Mouse (Mus musculus): ENCODE measurements at regions not wholly inside any gene's neighbourhood (a gene's known extent, or its start where the extent isn't known, plus 50 kb on each side); places are given as distances from the start of the nearest gene placed in this dataset.

GRCm38 (mm10) chr1:73634871-73635270 is 489.4 kb downstream of the Tns1 start:
- Histone ChIP-seq H3K4me1 (ENCODE audit: control insufficient read depth in 1 of 2, insufficient read depth in 2 of 2, low read length in 2 of 2) (no peaks in the 10 kb centered on the region), H3K9me3 (replicated peaks; ENCODE audit: insufficient read depth, low read length) (no peaks in the 10 kb centered on the region), H3K36me3 (ENCODE audit: control insufficient read depth in 1 of 2, insufficient read depth in 2 of 2, low read length in 2 of 2) (no peaks in the 10 kb centered on the region), H3K27ac (ENCODE audit: control insufficient read depth, low read depth, low read length) (no peak overlapping the region), H3K27me3 (ENCODE audit: control insufficient read depth in 1 of 2, insufficient read depth in 2 of 2, low read length in 2 of 2) (no peaks in the 10 kb centered on the region), H3K79me2 (ENCODE audit: control insufficient read depth, insufficient read depth, low read length, poor library complexity) (no peaks in the 10 kb centered on the region), H3K4me3 (ENCODE audit: control insufficient read depth in 1 of 2, insufficient read depth in 1 of 2, low read depth in 2 of 2, low read length in 2 of 2) (no peak overlapping the region), H3K9ac (ENCODE audit: control insufficient read depth, low read depth, low read length, poor library complexity, severe bottlenecking) (no peak overlapping the region)
- DNase-seq (ENCODE audit: low read depth, low spot score), result no peak
- TF ChIP-seq ELF1 (IDR thresholded peaks at IDR 0.05; ENCODE audit: low read depth, low read length), result no peak

- no peak for DNase-seq (ENCODE audit: low read depth, low spot score)
- TF ChIP-seq MAX (IDR thresholded peaks at IDR 0.05; ENCODE audit: low read length) (no peak), MYB (IDR thresholded peaks at IDR 0.05; ENCODE audit: low read depth, low read length) (no peak), RCOR1 (IDR thresholded peaks at IDR 0.05; ENCODE audit: low read depth, low read length) (no peak), CHD2 (IDR thresholded peaks at IDR 0.05; ENCODE audit: low read length) (no peak), ETS1 (IDR thresholded peaks at IDR 0.05; ENCODE audit: low read depth, low read length) (no peak), UBTF (IDR thresholded peaks at IDR 0.05; ENCODE audit: borderline replicate concordance, insufficient read depth, low read depth, low read length) (no peak), JUND (IDR thresholded peaks at IDR 0.05; ENCODE audit: low read depth, low read length) (no peak), SIN3A (IDR thresholded peaks at IDR 0.05; ENCODE audit: low read length) (no peak), GATA1 (IDR thresholded peaks at IDR 0.05; ENCODE audit: low read depth, low read length) (no peak), POLR2AphosphoS5 (IDR thresholded peaks at IDR 0.05; ENCODE audit: borderline replicate concordance, low read depth, low read length) (no peak)
- Histone ChIP-seq H3K4me3 (ENCODE audit: control insufficient read depth in 1 of 2, insufficient read depth in 1 of 2, low read depth in 2 of 2, low read length in 2 of 2) (no peak overlapping the region), H3K79me2 (ENCODE audit: control insufficient read depth, insufficient read depth, low read length, poor library complexity) (no peaks in the 10 kb centered on the region), H3K9me3 (replicated peaks; ENCODE audit: insufficient read depth, low read length) (no peaks in the 10 kb centered on the region), H3K27me3 (ENCODE audit: control insufficient read depth in 1 of 2, insufficient read depth in 2 of 2, low read length in 2 of 2) (no peaks in the 10 kb centered on the region), H3K4me1 (ENCODE audit: control insufficient read depth in 1 of 2, insufficient read depth in 2 of 2, low read length in 2 of 2) (no peaks in the 10 kb centered on the region), H3K27ac (ENCODE audit: control insufficient read depth, low read depth, low read length) (no peak overlapping the region), H3K36me3 (ENCODE audit: control insufficient read depth in 1 of 2, insufficient read depth in 2 of 2, low read length in 2 of 2) (no peaks in the 10 kb centered on the region), H3K9ac (ENCODE audit: control insufficient read depth, low read depth, low read length, poor library complexity, severe bottlenecking) (no peak overlapping the region)
Observed at GRCm38 (mm10) chr1:73633071-73633470, 491.2 kb downstream of the Tns1 start.

GRCm38 (mm10) chr1:73630363-73630762 is 493.9 kb downstream of the Tns1 start:
- Histone ChIP-seq H3K9me3 (replicated peaks; ENCODE audit: insufficient read depth, low read length) (no peaks in the 10 kb centered on the region), H3K4me3 (ENCODE audit: control insufficient read depth in 1 of 2, insufficient read depth in 1 of 2, low read depth in 2 of 2, low read length in 2 of 2) (no peak overlapping the region), H3K4me1 (ENCODE audit: control insufficient read depth in 1 of 2, insufficient read depth in 2 of 2, low read length in 2 of 2) (no peaks in the 10 kb centered on the region), H3K27me3 (ENCODE audit: control insufficient read depth in 1 of 2, insufficient read depth in 2 of 2, low read length in 2 of 2) (no peaks in the 10 kb centered on the region), H3K9ac (ENCODE audit: control insufficient read depth, low read depth, low read length, poor library complexity, severe bottlenecking) (no peak overlapping the region), H3K27ac (ENCODE audit: control insufficient read depth, low read depth, low read length) (no peak overlapping the region), H3K36me3 (ENCODE audit: control insufficient read depth in 1 of 2, insufficient read depth in 2 of 2, low read length in 2 of 2) (no peaks in the 10 kb centered on the region), H3K79me2 (ENCODE audit: control insufficient read depth, insufficient read depth, low read length, poor library complexity) (no peaks in the 10 kb centered on the region)
- TF ChIP-seq ZC3H11A (IDR thresholded peaks at IDR 0.05; ENCODE audit: low read depth, low read length) (no peak), MAX (IDR thresholded peaks at IDR 0.05; ENCODE audit: low read length) (no peak), ELF1 (IDR thresholded peaks at IDR 0.05; ENCODE audit: low read depth, low read length) (no peak), SIN3A (IDR thresholded peaks at IDR 0.05; ENCODE audit: low read length) (no peak), ZMIZ1 (IDR thresholded peaks at IDR 0.05; ENCODE audit: low read depth, low read length) (no peak), TAL1 (IDR thresholded peaks at IDR 0.05; ENCODE audit: low read length) (no peak), ZKSCAN1 (IDR thresholded peaks at IDR 0.05; ENCODE audit: low read depth, low read length) (no peak), HCFC1 (IDR thresholded peaks at IDR 0.05; ENCODE audit: low read depth, low read length) (no peak), TCF12 (IDR thresholded peaks at IDR 0.05; ENCODE audit: low read depth, low read length) (no peak), TBP (IDR thresholded peaks at IDR 0.05; ENCODE audit: low read depth, low read length) (no peak)
- no peak for DNase-seq (ENCODE audit: low read depth, low spot score)
